Mouse (Mus musculus) mouse trophoblast stem cell (cell line): Measurements from ENCODE around the gene Bpifb5.
"Not testable (repeated sequence)": the region's sequence is repeated elsewhere in the genome, so short reads cannot be mapped to it uniquely, and the experiment has no call there.

ENCODE experiments used
- in situ Hi-C, 2 experiments: fragments of 300-500 bp; cut with MseI, MboI; formaldehyde crosslinking; loops; 2 replicates in 1 of 2; 3 replicates in 1 of 2; pipeline ENCODE4 v1.15.1; 2025

Gene Bpifb5

GRCm38 (mm10) chr2:154223265-154223916 lies at the start of gene Bpifb5:
Bpifb5 (plus strand) TSS chr2:154223742.
- in situ Hi-C loops: no loop called here

- in situ Hi-C loops: not testable (repeated sequence)
These were observed 41.6 kb upstream of the Bpifb5 start for GRCm38 (mm10) chr2:154181900-154182299.

- in situ Hi-C loops: not testable (repeated sequence)
These were observed 40.5 kb upstream of the Bpifb5 start for GRCm38 (mm10) chr2:154183061-154183460.

- in situ Hi-C loops: no loop called here
These were observed 38.2 kb upstream of the Bpifb5 start for GRCm38 (mm10) chr2:154185319-154185718.

- in situ Hi-C loops: no loop called here
These were observed 37.8 kb upstream of the Bpifb5 start for GRCm38 (mm10) chr2:154185748-154186147.

GRCm38 (mm10) chr2:154187468-154187867 lies 36.1 kb upstream of the Bpifb5 start:
- in situ Hi-C loops: no loop called here

GRCm38 (mm10) chr2:154189877-154190434 lies 33.6 kb upstream of the Bpifb5 start:
- in situ Hi-C loops: no loop called here

GRCm38 (mm10) chr2:154190546-154191258 lies 32.8 kb upstream of the Bpifb5 start, which contains the start of gene Bpifb1:
Bpifb1 (plus strand) TSS chr2:154190818.
- in situ Hi-C loops: no loop called here

- in situ Hi-C loops: no loop called here
These were observed 31.4 kb upstream of the Bpifb5 start for GRCm38 (mm10) chr2:154192141-154192540.

- in situ Hi-C loops: no loop called here
These were observed 30.5 kb upstream of the Bpifb5 start for GRCm38 (mm10) chr2:154193071-154193470.

GRCm38 (mm10) chr2:154193994-154194504 lies 29.5 kb upstream of the Bpifb5 start:
- in situ Hi-C loops: no loop called here

- in situ Hi-C loops: no loop called here
These were observed 26.5 kb upstream of the Bpifb5 start for GRCm38 (mm10) chr2:154197036-154197435.

- in situ Hi-C loops: loop anchor here in 1 of 2 experiments (10.0 kb wide), 1 partner anchor 170 kb away; the partner anchor contains the start of gene Cdk5rap1
These were observed 18.9 kb upstream of the Bpifb5 start for GRCm38 (mm10) chr2:154204630-154205029.

GRCm38 (mm10) chr2:154206908-154207307 lies 16.6 kb upstream of the Bpifb5 start:
- in situ Hi-C loops: loop anchor here in 1 of 2 experiments (10.0 kb wide), 1 partner anchor 168 kb away; the partner anchor contains the start of gene Cdk5rap1

- in situ Hi-C loops: loop anchor here in 1 of 2 experiments (10.0 kb wide), 1 partner anchor 166 kb away; the partner anchor contains the start of gene Cdk5rap1
These were observed 14.4 kb upstream of the Bpifb5 start for GRCm38 (mm10) chr2:154209112-154209511.

- in situ Hi-C loops: loop anchor here in 1 of 2 experiments (5.0 to 10.0 kb wide), 2 partner anchors 76 to 164 kb away; partner anchors contain the start of gene Cdk5rap1
These were observed 12.4 kb upstream of the Bpifb5 start for GRCm38 (mm10) chr2:154211121-154211520.

- in situ Hi-C loops: loop anchor here in 1 of 2 experiments (5.0 to 10.0 kb wide), 2 partner anchors 75 to 163 kb away; partner anchors contain the start of gene Cdk5rap1
These were observed 11.7 kb upstream of the Bpifb5 start for GRCm38 (mm10) chr2:154211881-154212280.

GRCm38 (mm10) chr2:154215191-154215590 lies 8.4 kb upstream of the Bpifb5 start:
- in situ Hi-C loops: loop anchor here (5.0 to 10.0 kb wide), 2 partner anchors 77 to 160 kb away; partner anchors contain the start of gene Cdk5rap1 (in 1 of the 2)

GRCm38 (mm10) chr2:154219950-154220349 lies 3.6 kb upstream of the Bpifb5 start:
- in situ Hi-C loops: loop anchor here (5.0 to 10.0 kb wide), 2 partner anchors 72 to 155 kb away; partner anchors contain the start of gene Cdk5rap1 (in 1 of the 2)

- in situ Hi-C loops: no loop called here
These were observed 353 bp downstream of the Bpifb5 start for GRCm38 (mm10) chr2:154223917-154224273.

GRCm38 (mm10) chr2:154226991-154227390 lies 3.4 kb downstream of the Bpifb5 start:
- in situ Hi-C loops: no loop called here

GRCm38 (mm10) chr2:154227830-154228229 lies 4.3 kb downstream of the Bpifb5 start:
- in situ Hi-C loops: no loop called here
